Mouse (Mus musculus): Measurements from ENCODE around the gene Ttc39d. TPM values are rescaled to one million over a fixed set of nuclear protein-coding genes. Genes with fewer than 3 reads are reported as not detected.

Ttc39d gene
- total and polyA plus RNA-seq, 3 experiments, result 0.13 TPM; not detected in 2

DNA sequence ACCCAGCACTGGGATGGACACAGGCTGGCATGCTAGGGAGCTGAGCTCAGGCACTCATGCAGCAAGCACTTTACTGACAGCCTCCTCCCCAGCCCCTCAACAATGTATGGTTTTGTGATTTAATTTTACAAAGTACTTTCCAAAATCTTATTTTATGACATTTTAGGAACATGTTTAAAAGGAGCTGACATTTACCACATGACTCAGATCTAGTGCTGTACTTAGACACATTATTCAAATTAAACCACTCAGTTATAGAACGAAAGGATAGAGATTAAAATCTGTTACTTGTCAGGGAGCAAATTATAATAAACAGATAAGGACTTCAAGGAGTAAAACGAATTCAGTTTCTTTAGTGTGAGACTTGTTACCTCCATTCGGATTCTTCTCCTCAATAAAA, 28.2 kb downstream of the Ttc39d start:
- in situ Hi-C loops (cut with MboI; ENCODE audit: low pct_ligation_motif_present, low pct_unique_long_range_greater_than_20kb, low sequenced_read_pairs), result no loop called here
- H3K27ac ChIP-seq (ENCODE audit: insufficient read depth, low read depth), result no peak overlapping the region
- no peak for DNase-seq (ENCODE audit: extremely low read depth)

DNA sequence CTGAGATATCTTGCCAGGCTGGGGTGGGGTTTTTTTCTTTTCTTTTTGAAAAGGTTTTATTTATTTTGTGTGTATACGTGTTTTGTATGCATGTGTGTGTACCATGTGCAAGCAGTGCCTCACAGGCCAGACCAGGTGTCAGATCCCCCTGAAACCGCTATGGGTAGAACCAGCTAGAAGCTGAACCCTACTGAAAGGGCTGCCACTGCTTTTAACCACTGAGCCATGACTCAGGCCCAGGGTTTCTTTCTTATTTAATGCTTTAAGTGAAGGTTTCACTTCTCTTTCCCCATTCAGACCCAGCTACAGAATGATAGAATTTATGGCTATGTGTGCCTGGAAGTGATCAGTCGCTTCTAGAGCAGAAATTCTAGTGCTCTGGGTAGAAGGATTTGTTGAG, 29.5 kb downstream of the Ttc39d start:
- in situ Hi-C loops (cut with MboI; ENCODE audit: low pct_ligation_motif_present, low pct_unique_long_range_greater_than_20kb, low sequenced_read_pairs), result no loop called here
- dilution Hi-C loops (cut with MboI; ENCODE audit: extremely low pct_ligation_motif_present, extremely low pct_unique_long_range_greater_than_20kb, low sequenced_read_pairs), result no loop called here
- peak; percentile 36; the same call in 1 of the 2 replicates for TF ChIP-seq POLR2A (IDR thresholded peaks at IDR 0.05; ENCODE audit: low read depth, low read length)
- peak; percentile 80 for TF ChIP-seq TCF12 (IDR thresholded peaks at IDR 0.05; ENCODE audit: low read depth, low read length)
- no peak for TF ChIP-seq NRF1 (IDR thresholded peaks at IDR 0.05; ENCODE audit: low read depth, low read length)
- TF ChIP-seq JUN (IDR thresholded peaks at IDR 0.05; ENCODE audit: insufficient read depth, low read depth, low read length), result no peak
- TF ChIP-seq MYC (IDR thresholded peaks at IDR 0.05; ENCODE audit: low read depth, low read length), result peak; percentile 82
- TF ChIP-seq HCFC1 (IDR thresholded peaks at IDR 0.05; ENCODE audit: low read depth, low read length), result no peak
- no peak for TF ChIP-seq ZMIZ1 (IDR thresholded peaks at IDR 0.05; ENCODE audit: low read depth, low read length)
- TF ChIP-seq ETS1 (conservative IDR thresholded peaks at IDR 0.05; ENCODE audit: low read depth, low read length), result peak; percentile 63
- TF ChIP-seq MAX (IDR thresholded peaks at IDR 0.05; ENCODE audit: low read length), result no peak; the same call in 1 of the 2 replicates
- TF ChIP-seq PAX5 (IDR thresholded peaks at IDR 0.05; ENCODE audit: low read length), result no peak
- peak; percentile 60 for TF ChIP-seq TBP (conservative IDR thresholded peaks at IDR 0.05; ENCODE audit: low read depth, low read length)
- no peak for TF ChIP-seq ZNF384 (IDR thresholded peaks at IDR 0.05; ENCODE audit: low read depth, low read length)
- no peak for TF ChIP-seq KAT2A (IDR thresholded peaks at IDR 0.05; ENCODE audit: insufficient replicate concordance, low read length)
- TF ChIP-seq IRF4 (IDR thresholded peaks at IDR 0.05; ENCODE audit: low read depth, low read length), result peak; percentile 96
- TF ChIP-seq USF2 (conservative IDR thresholded peaks at IDR 0.05; ENCODE audit: low read depth, low read length), result no peak
- no peak for TF ChIP-seq CTCF (conservative IDR thresholded peaks at IDR 0.05 in 1 of 2, IDR thresholded peaks at IDR 0.05 in 1 of 2; ENCODE audit: low read depth in 2 of 2, low read length in 2 of 2)
- TF ChIP-seq CHD1 (IDR thresholded peaks at IDR 0.05; ENCODE audit: low read depth, low read length), result no peak
- no peak for TF ChIP-seq CHD2 (IDR thresholded peaks at IDR 0.05; ENCODE audit: low read length)
- TF ChIP-seq UBTF (IDR thresholded peaks at IDR 0.05; ENCODE audit: low read depth, low read length), result 0 out of 2 replicates have a peak, but pooled peaks have one; percentile 64
- peak; percentile 54; the same call in 1 of the 2 replicates for TF ChIP-seq SIN3A (IDR thresholded peaks at IDR 0.05; ENCODE audit: low read length)
- TF ChIP-seq MEF2A (IDR thresholded peaks at IDR 0.05; ENCODE audit: borderline replicate concordance, low read depth, low read length), result peak; percentile 52; the same call in 1 of the 2 replicates
- TF ChIP-seq MAZ (IDR thresholded peaks at IDR 0.05; ENCODE audit: low read depth, low read length), result no peak
- no peak for TF ChIP-seq ZKSCAN1 (IDR thresholded peaks at IDR 0.05; ENCODE audit: borderline replicate concordance, low read depth, low read length)
- TF ChIP-seq JUND (conservative IDR thresholded peaks at IDR 0.05; ENCODE audit: low read depth, low read length), result 0 out of 2 replicates have a peak, but pooled peaks have one; percentile 7
- no peak for TF ChIP-seq GABPA (IDR thresholded peaks at IDR 0.05; ENCODE audit: insufficient replicate concordance, low read depth, low read length)
- TF ChIP-seq POLR2AphosphoS2 (IDR thresholded peaks at IDR 0.05; ENCODE audit: low read depth, low read length), result no peak
- no peak for TF ChIP-seq SMC3 (IDR thresholded peaks at IDR 0.05; ENCODE audit: low read depth, low read length)
- TF ChIP-seq BHLHE40 (IDR thresholded peaks at IDR 0.05; ENCODE audit: low read depth, low read length), result peak; percentile 73
- no peak for TF ChIP-seq NELFE (IDR thresholded peaks at IDR 0.05; ENCODE audit: low read depth, low read length)
- no peak for TF ChIP-seq MAFK (IDR thresholded peaks at IDR 0.05; ENCODE audit: insufficient replicate concordance, low read length)
- TF ChIP-seq MXI1 (IDR thresholded peaks at IDR 0.05; ENCODE audit: low read depth, low read length), result no peak; the same call in 1 of the 2 replicates

More for the DNA sequence above, 28.2 kb downstream of the Ttc39d start:
- Histone ChIP-seq H3K9ac (ENCODE audit: insufficient read depth, low read depth) (no peak overlapping the region), H3K36me3 (replicated peaks in 1 of 2; ENCODE audit: control insufficient read depth in 1 of 2, insufficient read depth in 1 of 2, low read length in 1 of 2) (peaks cover 18 to 51% of the 10 kb centered on the region in 2 experiments), H3K9me3 (replicated peaks; ENCODE audit: low read length) (no peaks in the 10 kb centered on the region), H3K79me2 (replicated peaks; ENCODE audit: control insufficient read depth, extremely low read depth, insufficient read depth, poor library complexity, severe bottlenecking) (no peaks in the 10 kb centered on the region), H3K27me3 (replicated peaks) (no peaks in the 10 kb centered on the region), H3K4me1 (ENCODE audit: control insufficient read depth in 1 of 2, insufficient read depth in 2 of 2) (peaks cover 2 to 63% of the 10 kb centered on the region in 2 experiments; a peak in 3 of 4 replicates), H3K4me2 (ENCODE audit: insufficient read depth, low read depth, poor library complexity, severe bottlenecking) (no peak overlapping the region), H3K4me3 (replicated peaks in 1 of 3; ENCODE audit: low read depth in 2 of 3, low read length in 2 of 3, poor library complexity in 1 of 3) (no peak overlapping the region)
- dilution Hi-C loops (cut with MboI; ENCODE audit: extremely low pct_ligation_motif_present, extremely low pct_unique_long_range_greater_than_20kb, low sequenced_read_pairs), result no loop called here
- TF ChIP-seq CHD1 (IDR thresholded peaks at IDR 0.05; ENCODE audit: low read depth, low read length) (no peak), MEF2A (IDR thresholded peaks at IDR 0.05; ENCODE audit: borderline replicate concordance, low read depth, low read length) (no peak), USF1 (IDR thresholded peaks at IDR 0.05; ENCODE audit: low read depth, low read length) (no peak), SIN3A (IDR thresholded peaks at IDR 0.05; ENCODE audit: low read length) (no peak), BHLHE40 (IDR thresholded peaks at IDR 0.05; ENCODE audit: low read depth, low read length) (no peak), ZMIZ1 (IDR thresholded peaks at IDR 0.05; ENCODE audit: low read depth, low read length) (no peak), IRF4 (IDR thresholded peaks at IDR 0.05; ENCODE audit: low read depth, low read length) (no peak), MAX (IDR thresholded peaks at IDR 0.05; ENCODE audit: low read length) (no peak), ZNF384 (IDR thresholded peaks at IDR 0.05; ENCODE audit: low read depth, low read length) (no peak)

More for the DNA sequence above, 29.5 kb downstream of the Ttc39d start:
- peaks cover 27 to 52% of the 10 kb centered on the region in 2 experiments for H3K36me3 ChIP-seq (replicated peaks in 1 of 2; ENCODE audit: control insufficient read depth in 1 of 2, insufficient read depth in 1 of 2, low read length in 1 of 2)
- H3K4me1 ChIP-seq (ENCODE audit: control insufficient read depth in 1 of 2, insufficient read depth in 2 of 2), result peaks cover 0 to 52% of the 10 kb centered on the region in 2 experiments; a peak in 2 of 4 replicates
- peak; percentile 87 for DNase-seq (ENCODE audit: extremely low read depth)
- H3K9ac ChIP-seq (ENCODE audit: insufficient read depth, low read depth), result no peak overlapping the region
- H3K4me2 ChIP-seq (ENCODE audit: insufficient read depth, low read depth, poor library complexity, severe bottlenecking), result peak overlapping the region; percentile 89
- peak overlapping the region; percentile 48; the same call in 1 of the 2 replicates for H3K27ac ChIP-seq (ENCODE audit: insufficient read depth, low read depth)
- H3K79me2 ChIP-seq (replicated peaks; ENCODE audit: control insufficient read depth, extremely low read depth, insufficient read depth, poor library complexity, severe bottlenecking), result no peaks in the 10 kb centered on the region
- H3K27me3 ChIP-seq (replicated peaks), result no peaks in the 10 kb centered on the region
- H3K4me3 ChIP-seq (replicated peaks in 1 of 3; ENCODE audit: low read depth in 2 of 3, low read length in 2 of 3, poor library complexity in 1 of 3), result no peak overlapping the region
- H3K9me3 ChIP-seq (replicated peaks; ENCODE audit: low read length), result no peaks in the 10 kb centered on the region

All from CH12.LX (cell line).